Mouse (Mus musculus) lung, postnatal 0 days (tissue): ENCODE results near the gene Gm10401. TPM values are rescaled to one million over a fixed set of nuclear protein-coding genes. Genes with fewer than 3 reads are reported as not detected.

ENCODE experiments used
- ATAC-seq: fragments of 200-750 bp; cut with Nextera tagmentation; 2 replicates; pipeline ENCODE4 v1.8.0; 2017; ENCODE audit warnings: moderate library complexity
- DNase-seq: peaks from one replicate; pipeline ENCODE4 v3.0.0-alpha.2; 2016; ENCODE audit warnings: low spot score
- H3K27ac ChIP-seq: fragments of 300-500 bp; sonication (generic); 2 replicates; pipeline ENCODE4 v1.5.1; 2014; ENCODE audit warnings: antibody characterized with exemption, mild to moderate bottlenecking, low read length, mixed read lengths
- H3K27me3 ChIP-seq: fragments of 300-500 bp; sonication (generic); replicated peaks from 2 replicates; pipeline ENCODE4 v1.6.1; 2014; ENCODE audit warnings: low read length, mixed read lengths; ENCODE audit not compliant: insufficient read depth
- H3K36me3 ChIP-seq: fragments of 300-500 bp; sonication (generic); 2 replicates; pipeline ENCODE4 v1.6.1; 2014; ENCODE audit warnings: low read length, mixed read lengths; ENCODE audit not compliant: insufficient read depth
- H3K4me1 ChIP-seq: fragments of 300-500 bp; sonication (generic); 2 replicates; pipeline ENCODE4 v1.6.1; 2014; ENCODE audit warnings: antibody characterized with exemption, low read depth, low read length, mixed read lengths; ENCODE audit not compliant: insufficient read depth
- H3K4me2 ChIP-seq: fragments of 300-500 bp; sonication (generic); replicated peaks from 2 replicates; pipeline ENCODE4 v1.6.1; 2014; ENCODE audit warnings: low read depth, mild to moderate bottlenecking, low read length, moderate library complexity, mixed read lengths
- H3K4me3 ChIP-seq: fragments of 300-500 bp; sonication (generic); 2 replicates; pipeline ENCODE4 v1.5.1; 2014; ENCODE audit warnings: low read depth, low read length
- H3K9ac ChIP-seq: fragments of 300-500 bp; sonication (generic); replicated peaks from 2 replicates; pipeline ENCODE4 v1.6.1; 2014; ENCODE audit warnings: low read depth, mild to moderate bottlenecking
- H3K9me3 ChIP-seq: fragments of 300-500 bp; sonication (generic); 2 replicates; pipeline ENCODE4 v1.6.1; 2016; ENCODE audit warnings: low read length, mixed read lengths
- CTCF ChIP-seq: IDR thresholded peaks from 2 replicates; pipeline ENCODE4 v1.5.1; 2016; ENCODE audit warnings: antibody characterized with exemption, mild to moderate bottlenecking
- EP300 ChIP-seq: IDR thresholded peaks from 2 replicates; pipeline ENCODE4 v1.6.1; 2016; ENCODE audit warnings: antibody characterized with exemption, mild to moderate bottlenecking, control low read depth
- WGBS: fragments of 180-500 bp; shearing (Covaris S2); extraction: QIAGEN DNeasy Blood & Tissue Kit; methylation state at CpG from one replicate; pipeline ENCODE4 v1.1.7; 2014; 5-methylcytosine and 5-hydroxymethylcytosine counted together
- polyA plus RNA-seq: library from polyadenylated mRNA; unstranded; fragments of >200 nt; fragmentation: Nextera tagmentation; extraction: Ambion mirVana; gene quantifications from 2 replicates; pipeline ENCODE4 v1.2.1, GENCODE M21; 2015

The Gm10401 gene
- polyA plus RNA-seq, 1 experiment from 2014 or later = 32.4 TPM

- ATAC-seq (no peak), DNase-seq (no peak)
- Histone ChIP-seq H3K27me3 (no peaks in the 10 kb centered on the region), H3K4me1 (peaks cover 6% of the 10 kb centered on the region; the same call in 1 of the 2 replicates), H3K9ac (no peak overlapping the region), H3K4me2 (no peak overlapping the region), H3K36me3 (no peaks in the 10 kb centered on the region), H3K4me3 (no peak overlapping the region), H3K27ac (no peak overlapping the region), H3K9me3 (no peaks in the 10 kb centered on the region)
- 78% methylated on average over 6 of the region's 6 CpGs for WGBS
- TF ChIP-seq EP300 = no peak
- TF ChIP-seq CTCF = no peak
Measured at GRCm38 (mm10) chr5:115049692-115050091, 48.4 kb downstream of the Gm10401 start.

Other genes starting within 250 kb of the Gm10401 start
- gene 4930519G04Rik, start 244.6 kb downstream of the Gm10401 start, polyA plus RNA-seq = not detected in 2 replicates
- not detected in 2 replicates for gene Gm9936, start 239.6 kb downstream of the Gm10401 start, polyA plus RNA-seq
- 15.7 and 17.3 TPM in 2 replicates for gene Oasl2, start 201.4 kb downstream of the Gm10401 start, polyA plus RNA-seq
- gene Oasl1, start 175.1 kb downstream of the Gm10401 start, polyA plus RNA-seq = 0.92 and 1.8 TPM in 2 replicates
- gene 2210016L21Rik, start 156.1 kb downstream of the Gm10401 start, polyA plus RNA-seq = 41.0 and 41.4 TPM in 2 replicates
- gene Hnf1a, start 127.2 kb downstream of the Gm10401 start, polyA plus RNA-seq = not detected in 2 replicates
- 16.6 and 22.8 TPM in 2 replicates for gene Sppl3, start 87.2 kb downstream of the Gm10401 start, polyA plus RNA-seq
- 43.6 and 43.9 TPM in 2 replicates for gene Acads, start 21.1 kb upstream of the Gm10401 start, polyA plus RNA-seq
- 21.8 and 24.8 TPM in 2 replicates for gene Unc119b, start 36.7 kb upstream of the Gm10401 start, polyA plus RNA-seq
- 15.0 and 17.5 TPM in 2 replicates for gene Mlec, start 59.9 kb upstream of the Gm10401 start, polyA plus RNA-seq
- 0.90 and 1.1 TPM in 2 replicates for gene Cabp1, start 96.1 kb upstream of the Gm10401 start, polyA plus RNA-seq
- 77.6 and 78.8 TPM in 2 replicates for gene Pop5, start 137.5 kb upstream of the Gm10401 start, polyA plus RNA-seq
- gene Rnf10, start 174.6 kb upstream of the Gm10401 start, polyA plus RNA-seq = 98.5 and 104 TPM in 2 replicates
- gene Coq5, start 181.4 kb upstream of the Gm10401 start, polyA plus RNA-seq = 18.9 and 19.4 TPM in 2 replicates
- gene Dynll1, start 202.7 kb upstream of the Gm10401 start, polyA plus RNA-seq = 1,317 and 1,524 TPM in 2 replicates
- 140 and 152 TPM in 2 replicates for gene Srsf9, start 228.9 kb upstream of the Gm10401 start, polyA plus RNA-seq
- 10.1 and 10.4 TPM in 2 replicates for gene Gatc, start 242.9 kb upstream of the Gm10401 start, polyA plus RNA-seq
- gene Triap1, start 242.9 kb upstream of the Gm10401 start, polyA plus RNA-seq = 51.1 and 54.9 TPM in 2 replicates